Mouse (Mus musculus) layer of hippocampus, adult 18-20 months (tissue): Measurements from ENCODE around the gene Map1lc3b. TPM values are rescaled to one million over a fixed set of nuclear protein-coding genes. Genes with fewer than 3 reads are reported as not detected.

Source experiments
- DNase-seq, 2 experiments: peaks; one replicate each; pipeline ENCODE4 v3.0.0; 2022; ENCODE audit warnings: low spot score in 2 of 2
- total RNA-seq, 2 experiments: library from RNA; stranded (reverse); gene quantifications; 2 replicates each; pipeline ENCODE4 v1.2.3; 2021

Gene Map1lc3b
- total RNA-seq, 2 experiments from 2014 or later, result 166 to 181 TPM

DNA sequence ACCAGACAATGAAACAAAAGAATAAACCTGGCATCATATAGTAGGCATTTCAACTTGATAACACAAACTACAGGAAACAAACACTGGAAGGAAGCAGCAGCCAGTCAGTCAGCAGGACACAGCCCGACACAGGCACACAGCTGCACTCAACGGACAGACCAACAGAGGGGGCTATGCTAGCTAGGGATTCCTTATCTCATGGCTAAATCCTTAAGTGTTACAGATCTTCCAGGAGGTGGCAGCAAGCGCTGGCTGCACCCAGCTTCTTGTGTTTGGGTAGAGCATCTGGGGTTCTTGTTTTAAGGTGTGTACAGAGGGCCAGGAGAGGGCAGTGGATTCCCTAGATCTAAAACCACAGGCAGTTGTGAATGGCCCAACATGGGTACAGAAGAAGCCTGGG, 12.7 kb downstream of the Map1lc3b start:
- DNase-seq, result peak; percentile 58 to 80

DNA sequence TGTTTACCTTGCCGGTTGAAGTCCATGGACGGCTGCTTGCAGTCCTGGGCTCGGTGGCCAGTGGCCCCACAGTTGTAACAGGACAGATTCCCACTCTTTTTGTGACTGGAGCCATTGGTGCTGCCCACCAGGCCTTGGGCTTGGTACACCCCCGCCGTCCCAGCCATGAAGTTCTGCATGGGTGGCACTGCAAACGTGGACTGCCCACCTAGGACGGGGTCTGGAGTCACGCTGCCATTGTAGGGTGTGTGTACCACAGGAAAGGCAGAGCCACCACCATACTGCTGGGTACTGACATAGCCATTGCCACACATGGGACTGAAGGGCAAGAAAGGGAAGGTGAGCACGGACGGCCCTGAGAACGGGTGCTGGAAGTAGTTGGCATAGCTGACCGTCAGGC, 13.6 kb downstream of the Map1lc3b start:
- no peak for DNase-seq

- DNase-seq, result no peak
Measured at GRCm38 (mm10) chr8:121607661-121608060, 17.5 kb downstream of the Map1lc3b start.

- no peak for DNase-seq
Measured at GRCm38 (mm10) chr8:121609251-121609650, 19.1 kb downstream of the Map1lc3b start.

GRCm38 (mm10) chr8:121609916-121610315, 19.8 kb downstream of the Map1lc3b start:
- DNase-seq, result no peak

- no peak for DNase-seq
Measured at GRCm38 (mm10) chr8:121613419-121613818, 23.3 kb downstream of the Map1lc3b start.

DNA sequence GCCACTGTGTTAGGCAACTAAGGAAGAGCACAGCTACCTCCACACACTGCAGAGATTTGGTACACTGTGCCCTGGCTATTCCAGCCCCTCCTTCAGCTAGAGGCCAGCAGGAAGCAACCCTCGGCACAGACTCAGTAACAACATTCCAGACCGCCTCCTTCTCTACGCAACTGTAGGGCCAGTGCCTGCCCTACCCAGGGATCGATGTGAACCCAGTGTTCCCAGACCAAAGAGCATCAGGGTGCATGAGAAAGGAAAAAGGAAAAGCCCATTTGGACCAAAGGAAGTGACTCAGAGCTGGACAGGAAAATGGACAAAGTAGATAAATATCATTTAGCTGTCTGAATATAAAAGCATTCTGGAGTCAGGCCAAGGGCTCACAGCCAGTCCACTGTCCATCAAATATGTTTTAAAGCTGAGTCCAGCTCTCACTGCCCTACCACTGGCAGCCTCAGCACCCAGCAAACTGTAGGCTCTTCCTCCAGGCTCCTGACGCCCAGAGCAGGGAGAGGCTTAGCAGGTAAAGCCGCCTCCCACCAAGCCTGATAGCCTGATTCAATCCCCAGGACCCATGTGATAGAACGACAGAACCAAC, 29.3 kb downstream of the Map1lc3b start:
- no peak for DNase-seq

DNA sequence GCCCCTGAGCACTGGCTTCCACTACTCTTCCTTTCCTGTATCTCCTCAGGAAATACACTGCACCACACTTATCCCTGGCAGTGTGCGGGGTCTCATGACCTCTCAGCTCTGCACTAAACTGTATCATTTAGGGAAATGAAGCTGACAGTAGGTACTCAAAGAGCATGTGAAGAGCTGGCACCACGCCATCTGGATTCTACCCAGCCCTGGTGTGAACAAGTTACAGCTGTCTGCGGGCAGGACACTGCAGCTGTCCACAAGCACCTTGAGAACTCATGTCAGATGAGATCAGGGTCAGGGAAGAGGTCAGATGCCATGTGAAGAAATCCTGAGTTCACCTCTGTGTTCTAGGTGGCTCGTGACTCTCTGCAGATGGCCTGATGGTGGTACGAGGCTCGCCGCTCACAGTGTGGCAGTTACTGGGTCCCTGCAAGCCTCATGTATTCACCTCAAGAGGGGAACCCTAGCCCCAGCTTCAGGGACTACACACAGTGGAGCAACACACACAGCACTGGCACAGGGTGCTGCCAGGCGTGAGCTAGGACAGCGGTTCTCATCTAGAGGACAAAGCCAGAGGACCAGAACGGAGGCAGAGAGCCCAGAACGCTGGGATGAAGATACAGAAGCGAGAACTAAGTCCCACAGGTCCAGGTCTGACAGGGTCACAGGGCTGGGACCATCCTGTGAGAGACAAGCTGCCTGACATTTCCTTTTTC, 30.8 kb downstream of the Map1lc3b start:
- DNase-seq, result no peak

DNA sequence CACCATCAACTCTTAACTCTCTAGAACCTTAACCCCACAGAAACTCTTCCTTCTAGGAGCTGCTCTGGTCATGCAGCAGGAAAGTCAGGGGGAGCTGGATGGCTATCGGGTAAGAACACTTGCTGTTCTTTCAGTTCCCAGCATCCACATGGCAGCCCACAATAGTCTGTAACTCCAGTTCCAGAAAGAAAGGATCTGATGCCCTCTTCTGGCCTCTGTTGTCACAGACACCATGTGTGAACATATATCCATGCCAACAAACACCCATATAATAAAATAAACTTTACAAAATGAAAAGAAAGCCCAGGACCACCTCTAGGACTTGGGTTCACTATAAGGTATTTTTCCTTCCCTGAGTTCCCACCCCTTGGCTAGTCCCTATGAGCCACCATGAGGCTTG, 31.7 kb downstream of the Map1lc3b start:
- no peak for DNase-seq

DNA sequence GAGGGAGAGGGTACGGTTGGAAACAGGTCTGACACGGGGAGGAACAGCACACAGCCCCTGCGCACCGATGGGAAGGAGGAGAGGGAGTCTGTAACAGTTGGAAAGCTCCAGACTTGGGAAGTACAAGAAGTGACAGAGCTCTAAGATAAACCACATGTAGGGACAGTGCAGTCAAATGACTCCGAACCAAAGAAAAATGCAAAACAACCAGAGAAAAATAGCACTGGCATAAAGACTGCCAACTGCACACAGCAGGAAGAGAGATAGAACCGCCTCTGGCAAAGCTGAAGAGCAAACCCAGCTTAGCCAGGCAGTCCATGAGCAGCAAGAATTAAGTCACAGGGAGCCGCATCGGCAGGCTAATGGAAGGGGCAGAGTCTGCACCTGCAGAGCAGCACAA, 32.9 kb downstream of the Map1lc3b start:
- no peak for DNase-seq

DNA sequence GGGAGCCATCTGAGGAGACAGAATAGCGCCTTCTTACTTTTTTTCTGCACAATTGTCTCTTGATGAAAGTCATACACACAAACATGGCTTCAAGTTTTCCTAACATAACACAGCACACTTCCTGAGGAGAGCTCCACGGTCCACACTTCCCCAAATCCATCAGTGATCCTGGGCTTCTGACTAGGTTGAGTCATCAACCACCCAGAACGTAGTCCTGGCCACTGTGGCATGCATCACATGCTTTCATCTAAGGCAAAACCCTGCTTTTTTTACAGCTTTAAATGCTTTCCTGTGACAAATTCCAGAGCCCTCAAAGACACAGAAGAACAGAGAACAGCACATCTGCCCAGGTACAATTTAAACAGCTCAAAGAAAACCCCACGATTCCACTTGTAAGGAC, 38.5 kb downstream of the Map1lc3b start:
- no peak for DNase-seq

GRCm38 (mm10) chr8:121631645-121632071, 41.5 kb downstream of the Map1lc3b start:
- no peak for DNase-seq

- DNase-seq, result no peak
Measured at GRCm38 (mm10) chr8:121632401-121632800, 42.2 kb downstream of the Map1lc3b start.

DNA sequence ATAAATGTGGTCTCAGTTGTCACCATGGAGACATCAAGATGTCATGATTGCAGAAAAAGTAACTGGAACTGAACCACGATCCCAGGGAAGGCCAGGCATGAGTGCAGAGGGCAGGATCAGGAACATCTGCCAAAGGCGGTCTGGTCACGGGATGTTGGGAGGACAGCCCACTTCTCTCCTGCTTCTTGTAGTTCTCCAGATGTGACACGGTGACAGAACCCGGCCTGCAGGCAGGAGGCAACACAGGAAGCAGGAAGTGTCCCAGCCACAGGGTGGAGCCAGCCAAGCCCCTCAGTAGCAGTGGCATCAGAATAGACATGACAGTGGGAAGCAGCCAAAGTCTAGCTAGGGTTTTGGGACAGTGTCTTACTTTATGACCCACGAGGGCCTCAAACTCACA, 45.4 kb downstream of the Map1lc3b start:
- DNase-seq, result no peak

DNA sequence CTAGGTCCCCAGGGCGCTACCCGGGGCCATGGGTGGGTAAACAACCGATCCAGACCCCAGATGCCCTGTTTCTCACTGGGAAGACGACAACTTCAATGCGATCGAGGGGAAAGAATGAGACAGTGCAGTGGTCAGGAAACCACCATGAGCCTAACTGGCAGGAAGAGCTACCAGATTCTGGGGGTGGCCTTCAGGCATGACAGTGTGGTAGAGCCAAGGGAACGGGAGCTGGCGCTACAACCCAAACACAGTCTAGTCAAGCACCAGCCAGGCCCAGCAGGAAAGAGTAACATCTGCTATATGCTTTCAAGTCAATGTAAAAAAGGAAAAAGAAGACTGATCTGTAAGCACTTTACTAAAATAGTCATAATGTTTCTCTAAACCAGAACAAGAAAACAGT, 46.0 kb downstream of the Map1lc3b start:
- DNase-seq, result no peak

DNA sequence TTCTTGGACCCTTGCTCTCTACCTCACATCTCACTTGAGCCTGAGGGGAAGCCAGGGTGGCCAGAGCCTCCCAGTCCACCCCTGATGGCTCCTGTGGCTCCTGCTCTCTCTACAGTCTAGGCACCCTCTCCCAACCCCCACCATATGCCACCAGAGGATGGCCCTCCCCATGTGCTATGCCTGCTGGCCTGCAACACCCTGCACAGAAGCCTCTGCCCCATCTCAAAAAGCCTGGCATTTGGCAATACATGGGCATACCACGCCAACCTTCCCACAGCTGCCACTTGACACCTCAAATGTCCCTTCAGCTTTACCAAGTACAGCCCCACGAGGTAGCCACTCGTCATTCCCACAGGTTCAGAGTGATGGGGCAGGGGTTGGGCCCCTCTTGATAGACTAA, 52.6 kb downstream of the Map1lc3b start:
- no peak for DNase-seq

DNA sequence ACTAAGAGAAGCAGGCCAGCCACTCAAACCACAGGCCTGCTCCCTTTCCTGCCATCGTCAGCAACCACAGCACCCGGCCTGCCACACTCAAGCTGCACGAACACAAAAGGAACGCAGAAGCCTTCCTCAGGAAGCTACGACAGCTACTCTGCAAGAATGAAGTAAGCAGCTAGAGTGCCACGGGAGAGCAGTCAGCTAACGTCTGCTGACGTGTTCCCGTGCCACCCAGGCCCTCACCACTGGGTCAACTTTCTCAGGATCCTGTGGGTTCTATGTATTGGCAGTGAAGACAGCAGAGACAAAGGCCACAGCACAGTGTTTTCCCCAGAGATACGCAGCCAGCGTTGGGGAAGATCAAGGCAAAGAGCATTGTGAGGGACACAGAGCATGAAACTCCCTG, 53.2 kb downstream of the Map1lc3b start:
- DNase-seq, result no peak

DNA sequence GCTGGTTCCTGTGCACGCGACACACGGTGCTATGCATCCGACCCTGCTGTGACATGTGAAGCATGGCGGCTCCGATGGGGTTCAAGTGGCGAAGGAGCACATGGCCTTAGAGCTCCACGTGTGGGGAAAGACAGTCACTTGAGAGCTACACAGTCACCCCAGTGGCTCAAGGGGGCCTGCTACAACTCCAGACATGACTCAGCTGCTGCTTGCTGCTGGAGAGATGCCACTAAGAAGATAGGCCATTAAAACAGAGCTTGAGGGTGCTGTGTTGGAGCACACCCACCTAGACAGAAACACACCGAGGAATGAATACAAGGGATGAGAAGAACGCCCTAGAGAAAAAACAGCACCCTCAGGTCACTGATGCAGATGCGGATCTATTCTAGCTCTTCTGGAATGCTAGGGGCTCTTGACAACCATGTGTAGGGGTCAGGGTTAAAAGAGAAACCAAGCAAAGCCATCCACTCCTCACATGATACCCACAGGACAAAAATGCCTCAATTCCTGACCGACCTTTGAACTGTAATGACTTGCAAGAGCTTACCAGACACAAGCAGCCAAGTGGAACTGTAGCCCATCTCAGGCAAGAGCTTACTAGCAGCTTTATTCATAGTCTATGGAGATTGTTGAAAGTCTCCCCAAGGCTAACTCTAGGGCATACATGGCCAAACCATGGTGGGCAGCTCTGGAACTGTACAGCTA, 57.5 kb downstream of the Map1lc3b start:
- DNase-seq, result no peak
